Mouse (Mus musculus) midbrain, embryonic 16.5 days (tissue): ENCODE data around the gene Kcnh2. TPM values are rescaled to one million over a fixed set of nuclear protein-coding genes. Genes with fewer than 3 reads are reported as not detected.
A peak's percentile ranks its signal among the peaks of the same experiment; 100 is the strongest.
"Not testable (repeated sequence)": the region's sequence is repeated elsewhere in the genome, so short reads cannot be mapped to it uniquely, and the experiment has no call there.

ENCODE experiments used
- ATAC-seq: fragments of 200-750 bp; cut with Nextera tagmentation; 2 replicates; pipeline ENCODE4 v1.8.0; 2017; ENCODE audit warnings: moderate TSS enrichment
- H3K27ac ChIP-seq: fragments of 300-500 bp; sonication (generic); 2 replicates; pipeline ENCODE4 v1.5.1; 2014; ENCODE audit warnings: mild to moderate bottlenecking, low read length, mixed read lengths
- H3K27me3 ChIP-seq: fragments of 300-500 bp; sonication (generic); 2 replicates; pipeline ENCODE4 v1.6.1; 2014; ENCODE audit warnings: low read depth, low read length, mixed read lengths; ENCODE audit not compliant: control insufficient read depth, insufficient read depth
- H3K36me3 ChIP-seq: fragments of 300-500 bp; sonication (generic); 2 replicates; pipeline ENCODE4 v1.6.1; 2014; ENCODE audit warnings: mild to moderate bottlenecking, low read length, moderate library complexity, mixed read lengths; ENCODE audit not compliant: control insufficient read depth, insufficient read depth
- H3K4me1 ChIP-seq: fragments of 300-500 bp; sonication (generic); 2 replicates; pipeline ENCODE4 v1.6.1; 2014; ENCODE audit warnings: mild to moderate bottlenecking, low read length, mixed read lengths; ENCODE audit not compliant: control insufficient read depth, insufficient read depth
- H3K4me2 ChIP-seq: fragments of 300-500 bp; sonication (generic); 2 replicates; pipeline ENCODE4 v1.6.1; 2014; ENCODE audit warnings: mild to moderate bottlenecking, low read length, mixed read lengths
- H3K4me3 ChIP-seq: fragments of 300-500 bp; sonication (generic); 2 replicates; pipeline ENCODE4 v1.5.1; 2014; ENCODE audit warnings: low read depth, mild to moderate bottlenecking, low read length, moderate library complexity, mixed read lengths
- H3K9ac ChIP-seq: fragments of 300-500 bp; sonication (generic); 2 replicates; pipeline ENCODE4 v1.6.1; 2014; ENCODE audit warnings: low read depth, low read length, mixed read lengths
- H3K9me3 ChIP-seq: fragments of 300-500 bp; sonication (generic); replicated peaks from 2 replicates; pipeline ENCODE4 v1.6.1; 2014; ENCODE audit warnings: mild to moderate bottlenecking, low read length, mixed read lengths; ENCODE audit not compliant: control insufficient read depth, poor library complexity, severe bottlenecking
- WGBS: fragments of 180-500 bp; shearing (Covaris S2); extraction: QIAGEN DNeasy Blood & Tissue Kit; methylation state at CpG from one replicate; pipeline ENCODE4 v1.1.7; 2014; 5-methylcytosine and 5-hydroxymethylcytosine counted together
- polyA plus RNA-seq: library from polyadenylated mRNA; unstranded; fragments of >200 nt; fragmentation: Nextera tagmentation; extraction: Ambion mirVana; gene quantifications from 2 replicates; pipeline ENCODE4 v1.2.1, GENCODE M21; 2015

Kcnh2 gene
- polyA plus RNA-seq = 11.4 and 11.7 TPM in 2 replicates

DNA sequence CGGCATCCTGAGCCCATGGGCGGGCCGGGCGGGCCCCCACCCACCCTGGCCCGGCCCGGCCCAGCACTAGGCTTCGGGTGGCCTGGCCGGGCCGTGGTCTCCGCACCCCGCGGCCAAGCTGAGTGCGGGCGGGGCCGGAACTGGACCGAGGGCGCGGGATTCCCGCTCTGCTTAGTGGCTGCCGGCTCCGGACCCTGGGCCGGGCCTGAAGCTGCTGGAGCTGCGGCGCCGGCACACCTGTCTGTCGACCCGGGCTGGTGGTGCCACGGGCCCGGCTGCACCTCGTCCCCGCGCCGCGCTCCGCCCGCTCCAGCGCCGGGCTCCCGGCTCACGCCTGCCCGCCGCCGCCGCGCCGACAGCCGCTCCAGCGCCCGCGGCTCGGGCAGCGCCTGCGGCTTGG lies at the start of gene Kcnh2:
Kcnh2 (minus strand) TSS at position 327 of the 400 bp plus-strand sequence.
- Histone ChIP-seq H3K4me3 (peak within 1 kb of the TSS; percentile 80), H3K36me3 (no peaks in the 10 kb centered on the region), H3K4me2 (peak within 1 kb of the TSS; percentile 78), H3K4me1 (peaks cover 47% of the 10 kb centered on the region), H3K9ac (peak within 1 kb of the TSS; percentile 85), H3K9me3 (no peaks in the 10 kb centered on the region), H3K27me3 (no peaks in the 10 kb centered on the region), H3K27ac (peak within 1 kb of the TSS; percentile 93)
- ATAC-seq = peak; percentile 55
- 0% methylated on average over 44 of the region's 53 CpGs for WGBS

DNA sequence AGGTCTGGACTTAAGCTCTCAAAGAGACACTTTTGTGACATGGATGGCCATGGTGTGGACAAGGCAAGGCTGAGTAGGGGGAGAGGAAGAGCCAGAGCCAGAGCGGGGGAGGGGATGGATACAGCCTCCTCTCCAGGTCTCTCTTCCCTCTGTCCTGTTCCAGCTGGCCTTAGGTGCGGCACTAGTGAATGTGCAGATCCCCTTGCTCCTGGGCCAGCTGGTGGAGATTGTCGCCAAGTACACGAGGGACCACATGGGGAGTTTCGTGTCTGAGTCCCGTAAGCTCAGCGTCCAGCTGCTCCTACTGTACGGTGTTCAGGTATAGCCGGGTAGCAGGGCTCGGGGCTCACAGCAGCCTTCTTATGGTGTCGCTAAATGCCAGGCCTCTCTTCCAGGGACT lies 49.0 kb upstream of the Kcnh2 start:
- ATAC-seq = no peak

DNA sequence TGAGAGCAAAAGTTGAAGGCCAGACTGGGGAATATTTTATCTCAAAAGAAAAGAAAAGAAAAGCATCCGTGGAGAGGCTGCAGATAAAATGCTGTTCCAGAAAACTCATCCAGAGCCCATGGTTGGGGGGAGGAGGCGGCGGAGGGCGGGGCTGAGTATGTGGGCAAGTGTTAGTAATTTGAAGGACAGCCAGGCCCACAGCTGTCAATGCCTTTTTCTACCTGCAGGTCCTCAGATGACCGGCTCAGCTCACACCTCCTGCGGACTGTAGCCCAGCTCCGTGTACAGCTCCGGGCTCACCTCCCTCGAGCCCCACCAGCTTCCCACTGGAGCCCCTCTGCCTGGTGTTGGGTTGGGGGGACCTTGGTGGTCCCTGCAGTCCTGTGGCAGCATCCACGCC lies 48.3 kb upstream of the Kcnh2 start:
- no peaks in the 10 kb centered on the region for H3K9me3 ChIP-seq
- ATAC-seq = no peak
- no peak overlapping the region for H3K4me2 ChIP-seq
- H3K27me3 ChIP-seq = no peaks in the 10 kb centered on the region
- WGBS = 86% methylated on average over 10 of the region's 10 CpGs
- no peak overlapping the region for H3K4me3 ChIP-seq
- 0 out of 2 replicates have a peak, but pooled peaks cover 4% of the 10 kb centered on the region for H3K4me1 ChIP-seq
- no peak overlapping the region for H3K9ac ChIP-seq
- no peak overlapping the region for H3K27ac ChIP-seq
- peaks cover 12% of the 10 kb centered on the region for H3K36me3 ChIP-seq

More for the DNA sequence above, 49.0 kb upstream of the Kcnh2 start:
- Histone ChIP-seq H3K9ac (no peak overlapping the region), H3K27ac (no peak overlapping the region), H3K4me3 (no peak overlapping the region), H3K4me2 (no peak overlapping the region), H3K36me3 (peaks cover 12% of the 10 kb centered on the region), H3K4me1 (0 out of 2 replicates have a peak, but pooled peaks cover under 1% of the 10 kb centered on the region), H3K27me3 (no peaks in the 10 kb centered on the region), H3K9me3 (no peaks in the 10 kb centered on the region)
- WGBS = 89% methylated on average over 11 of the region's 11 CpGs

DNA sequence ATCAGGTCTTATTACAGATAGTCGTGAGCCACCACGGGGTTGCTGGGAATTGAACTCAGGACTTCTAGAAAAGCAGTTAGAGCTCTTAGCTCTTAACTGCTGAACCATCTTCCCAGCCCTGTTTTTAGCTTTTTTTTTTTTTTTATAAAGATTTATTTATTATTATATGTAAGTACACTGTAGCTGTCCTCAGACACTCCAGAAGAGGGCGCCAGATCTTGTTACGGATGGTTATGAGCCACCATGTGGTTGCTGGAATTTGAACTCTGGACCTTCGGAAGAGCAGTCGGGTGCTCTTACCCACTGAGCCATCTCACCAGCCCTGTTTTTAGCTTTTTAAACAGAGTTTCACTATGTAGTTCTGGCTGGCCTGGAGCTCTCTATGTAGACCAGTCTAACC lies 44.9 kb upstream of the Kcnh2 start:
- 92% methylated on average over 6 of the region's 6 CpGs for WGBS
- H3K4me2 ChIP-seq, H3K27me3 ChIP-seq, H3K4me3 ChIP-seq, ATAC-seq, H3K4me1 ChIP-seq, H3K9ac ChIP-seq, H3K9me3 ChIP-seq, H3K36me3 ChIP-seq, H3K27ac ChIP-seq: not testable (repeated sequence)

DNA sequence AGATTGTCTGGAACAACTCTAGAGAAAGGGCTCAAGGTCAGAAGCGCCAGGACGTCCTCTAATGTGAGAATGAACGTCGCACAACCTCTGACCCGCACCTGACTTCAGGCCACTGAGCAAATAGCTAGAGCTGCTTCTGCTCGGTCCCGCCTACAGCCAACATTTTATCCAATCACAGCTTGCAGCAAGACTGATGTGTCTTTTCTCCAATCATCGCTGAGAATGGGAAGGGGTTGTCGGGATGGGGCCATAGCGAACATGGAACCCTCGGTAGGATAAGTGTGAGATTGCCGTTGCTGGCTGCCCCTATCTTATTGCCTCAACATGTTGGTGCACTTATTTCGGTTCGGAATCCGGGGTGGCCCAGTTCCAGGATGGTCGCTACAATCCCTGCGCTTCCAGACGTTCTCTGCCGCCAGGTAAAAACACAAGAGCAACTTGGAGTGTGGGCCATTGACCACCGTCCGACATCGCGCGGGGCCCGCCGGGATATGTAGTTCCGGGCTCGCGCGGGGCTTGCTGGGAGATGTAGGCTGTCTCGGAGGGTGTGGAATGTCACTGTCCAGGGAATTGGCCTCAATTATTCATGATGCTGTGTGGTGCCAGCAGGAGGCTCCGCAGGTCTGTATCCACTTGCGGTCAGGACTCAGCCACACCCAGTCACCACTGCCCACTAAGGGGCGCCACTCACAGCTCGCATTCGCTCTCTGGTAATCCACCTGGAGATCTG lies 42.9 kb upstream of the Kcnh2 start:
- ATAC-seq = peak; percentile 97
- Histone ChIP-seq H3K4me2 (peak overlapping the region; percentile 59), H3K9me3 (no peaks in the 10 kb centered on the region), H3K27ac (peak overlapping the region; percentile 90), H3K4me3 (peak overlapping the region; percentile 54), H3K36me3 (no peaks in the 10 kb centered on the region), H3K27me3 (peaks cover 6% of the 10 kb centered on the region), H3K9ac (peak overlapping the region; percentile 73), H3K4me1 (0 out of 2 replicates have a peak, but pooled peaks cover 4% of the 10 kb centered on the region)
- WGBS = under 1% methylated on average over 36 of the region's 36 CpGs

DNA sequence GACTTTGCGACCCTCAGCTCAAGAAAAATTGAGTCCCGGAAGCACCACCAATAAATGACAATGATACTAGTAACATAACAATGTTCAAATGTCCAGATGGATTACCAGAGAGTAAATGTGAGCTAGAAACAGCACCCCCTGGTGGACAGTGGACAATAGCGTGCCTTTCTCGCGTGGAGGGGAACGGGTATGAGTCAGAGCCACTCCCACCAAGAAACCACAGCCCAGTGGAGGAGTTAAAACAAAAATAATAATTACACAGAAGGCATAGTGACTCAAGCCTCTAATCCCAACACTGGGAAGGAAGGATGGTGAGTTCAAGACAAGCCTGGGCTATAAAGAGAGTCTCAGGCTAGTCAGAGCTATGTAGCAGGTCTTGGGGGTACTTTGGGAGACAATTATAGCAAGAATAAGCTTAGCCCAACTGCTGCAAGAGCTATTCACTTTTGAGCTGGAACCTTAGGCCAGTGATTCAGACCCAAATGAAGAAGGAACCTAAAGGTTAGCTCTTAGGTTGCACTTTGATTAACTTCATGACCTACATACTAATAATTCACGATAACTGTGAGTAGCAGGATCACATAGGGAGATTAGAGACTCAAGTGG lies 42.1 kb upstream of the Kcnh2 start, which contains the start of gene Abcb8:
Abcb8 (plus strand) TSS at position 272 of the 606 bp plus-strand sequence.
- H3K9me3 ChIP-seq = no peaks in the 10 kb centered on the region
- WGBS = 22% methylated on average over 7 of the region's 7 CpGs
- no peaks in the 10 kb centered on the region for H3K36me3 ChIP-seq
- H3K27me3 ChIP-seq = peaks cover 11% of the 10 kb centered on the region
- H3K27ac ChIP-seq = peak within 1 kb of the TSS; percentile 90
- peaks cover 5% of the 10 kb centered on the region; the same call in 1 of the 2 replicates for H3K4me1 ChIP-seq
- no peak for ATAC-seq
- peak within 1 kb of the TSS; percentile 54 for H3K4me3 ChIP-seq
- H3K9ac ChIP-seq = peak within 1 kb of the TSS; percentile 73
- peak within 1 kb of the TSS; percentile 59 for H3K4me2 ChIP-seq

DNA sequence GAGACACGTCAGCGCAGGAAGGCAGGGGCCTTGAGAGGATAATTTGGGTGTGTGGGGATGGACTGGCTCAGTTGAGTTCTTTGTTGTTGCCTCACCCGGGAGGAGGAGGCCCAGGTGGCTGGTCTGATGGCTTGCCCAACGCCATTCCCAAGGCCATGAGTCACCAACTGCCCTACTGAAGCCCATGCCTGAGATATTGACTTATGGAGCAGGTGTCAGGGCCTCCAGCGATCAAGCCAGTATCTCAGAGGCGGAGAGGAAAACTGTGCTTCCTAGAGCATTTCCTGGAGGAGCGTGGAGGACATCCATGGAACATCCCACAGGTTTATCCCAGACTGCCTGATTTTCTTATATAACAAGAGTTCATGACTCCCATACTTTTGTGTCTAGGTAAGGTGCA lies 41.3 kb upstream of the Kcnh2 start:
- no peak overlapping the region for H3K9ac ChIP-seq
- no peak for ATAC-seq
- peaks cover 11% of the 10 kb centered on the region for H3K27me3 ChIP-seq
- WGBS = 85% methylated on average over 7 of the region's 7 CpGs
- no peak overlapping the region for H3K27ac ChIP-seq
- H3K4me1 ChIP-seq = peaks cover 11% of the 10 kb centered on the region; the same call in 1 of the 2 replicates
- no peak overlapping the region for H3K4me3 ChIP-seq
- no peaks in the 10 kb centered on the region for H3K9me3 ChIP-seq
- no peaks in the 10 kb centered on the region for H3K36me3 ChIP-seq
- H3K4me2 ChIP-seq = no peak overlapping the region

DNA sequence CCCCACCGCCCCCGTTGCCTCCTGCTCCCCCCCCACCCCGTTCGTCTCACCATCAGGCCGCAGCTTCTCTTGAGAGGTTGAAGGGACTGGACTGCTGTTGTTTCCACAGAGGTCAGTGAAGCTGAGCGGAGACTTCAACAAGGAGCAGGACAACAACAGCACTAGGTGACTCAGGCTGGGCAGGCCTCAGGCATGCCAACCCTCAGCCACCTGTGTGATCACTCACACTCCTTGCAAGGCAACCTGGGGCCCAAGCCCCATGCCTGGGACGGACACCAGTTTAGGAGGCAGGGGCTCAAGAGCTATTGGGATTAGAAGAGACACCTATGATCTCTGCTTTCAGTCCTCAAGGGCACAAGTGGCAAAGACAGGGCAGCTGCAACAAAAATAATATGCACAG lies 40.5 kb upstream of the Kcnh2 start, which contains the start of gene Atg9b:
Atg9b (minus strand) TSS at position 280 of the 400 bp plus-strand sequence.
- no peak for ATAC-seq
- 86% methylated on average over 7 of the region's 7 CpGs for WGBS
- Histone ChIP-seq H3K27me3 (peaks cover 20% of the 10 kb centered on the region), H3K27ac (no peak within 1 kb of the TSS), H3K36me3 (no peaks in the 10 kb centered on the region), H3K4me2 (no peak within 1 kb of the TSS), H3K9ac (no peak within 1 kb of the TSS), H3K9me3 (no peaks in the 10 kb centered on the region), H3K4me1 (peaks cover 16% of the 10 kb centered on the region; the same call in 1 of the 2 replicates), H3K4me3 (no peak within 1 kb of the TSS)

DNA sequence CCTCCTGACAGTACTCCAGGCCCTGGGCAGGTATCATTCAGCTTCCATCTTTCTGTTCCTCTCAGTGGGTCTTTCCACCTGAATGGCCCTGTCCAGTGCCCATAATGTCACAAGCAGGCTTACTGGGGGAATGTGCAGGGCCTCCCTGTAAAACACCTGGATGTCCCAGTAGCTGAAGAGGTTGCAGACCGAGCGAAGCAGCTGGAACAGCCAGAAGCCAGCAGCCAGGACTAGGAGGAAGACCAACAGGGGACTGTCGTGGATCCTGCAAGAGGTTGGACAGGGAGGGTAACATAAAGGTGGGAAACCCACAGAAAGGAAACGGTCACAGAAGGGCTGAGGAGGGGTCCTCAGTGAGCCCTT lies 38.2 kb upstream of the Kcnh2 start:
- 77% methylated on average over 4 of the region's 4 CpGs for WGBS
- peaks cover 29% of the 10 kb centered on the region for H3K27me3 ChIP-seq

More for the DNA sequence above, 38.2 kb upstream of the Kcnh2 start:
- H3K4me2 ChIP-seq = no peak overlapping the region
- no peaks in the 10 kb centered on the region for H3K9me3 ChIP-seq
- peaks cover 13% of the 10 kb centered on the region; the same call in 1 of the 2 replicates for H3K4me1 ChIP-seq
- H3K4me3 ChIP-seq = no peak overlapping the region
- H3K27ac ChIP-seq = no peak overlapping the region
- ATAC-seq = no peak
- H3K9ac ChIP-seq = no peak overlapping the region
- no peaks in the 10 kb centered on the region for H3K36me3 ChIP-seq
